Mouse (Mus musculus) ES-Bruce4 (cell line): ENCODE measurements around the gene Clip1.

ENCODE experiments used
- CTCF ChIP-seq: IDR thresholded peaks from one replicate; pipeline ENCODE4 v1.8.1; 2011; ENCODE audit warnings: low read depth, low read length
- POLR2A ChIP-seq: IDR thresholded peaks from one replicate; pipeline ENCODE4 v1.8.1; 2011; ENCODE audit warnings: low read length; ENCODE audit not compliant: insufficient read depth

- no peak for TF ChIP-seq POLR2A
- no peak for TF ChIP-seq CTCF
Measured at GRCm38 (mm10) chr5:123670800-123671472, 13.5 kb downstream of the Clip1 start.
